Mouse (Mus musculus): ENCODE measurements around the gene Myh1.

Myh1 gene

GRCm38 (mm10) chr11:67199752-67200151 lies at the start of gene Myh1:
Gene Myh1, plus strand, starts transcription at chr11:67200052.
- no peak for DNase-seq (ENCODE audit: low read depth, low spot score)

DNA sequence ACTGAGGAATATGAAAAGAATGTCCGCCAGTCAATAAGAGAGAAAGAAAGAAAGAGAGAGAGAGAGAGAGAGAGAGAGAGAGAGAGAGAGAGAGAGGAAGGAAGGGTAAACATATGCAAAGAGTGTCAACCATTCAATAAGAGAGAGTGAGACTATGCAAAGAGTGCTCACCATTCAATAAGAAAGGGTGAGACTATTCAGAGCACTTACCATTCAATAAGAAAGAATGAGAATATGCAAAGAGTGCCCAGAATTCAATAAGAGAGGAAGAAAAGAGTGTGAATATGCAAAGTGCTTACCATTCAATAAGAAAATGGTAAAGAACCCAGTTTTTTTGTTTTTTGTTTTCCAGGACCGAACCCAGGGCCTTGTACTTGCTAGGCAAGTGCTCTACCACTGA lies 49.6 kb upstream of the Myh1 start:
- no peak for DNase-seq (ENCODE audit: low read depth, low spot score)

GRCm38 (mm10) chr11:67151159-67151558 lies 48.7 kb upstream of the Myh1 start:
- DNase-seq (ENCODE audit: low read depth, low spot score): no peak

DNA sequence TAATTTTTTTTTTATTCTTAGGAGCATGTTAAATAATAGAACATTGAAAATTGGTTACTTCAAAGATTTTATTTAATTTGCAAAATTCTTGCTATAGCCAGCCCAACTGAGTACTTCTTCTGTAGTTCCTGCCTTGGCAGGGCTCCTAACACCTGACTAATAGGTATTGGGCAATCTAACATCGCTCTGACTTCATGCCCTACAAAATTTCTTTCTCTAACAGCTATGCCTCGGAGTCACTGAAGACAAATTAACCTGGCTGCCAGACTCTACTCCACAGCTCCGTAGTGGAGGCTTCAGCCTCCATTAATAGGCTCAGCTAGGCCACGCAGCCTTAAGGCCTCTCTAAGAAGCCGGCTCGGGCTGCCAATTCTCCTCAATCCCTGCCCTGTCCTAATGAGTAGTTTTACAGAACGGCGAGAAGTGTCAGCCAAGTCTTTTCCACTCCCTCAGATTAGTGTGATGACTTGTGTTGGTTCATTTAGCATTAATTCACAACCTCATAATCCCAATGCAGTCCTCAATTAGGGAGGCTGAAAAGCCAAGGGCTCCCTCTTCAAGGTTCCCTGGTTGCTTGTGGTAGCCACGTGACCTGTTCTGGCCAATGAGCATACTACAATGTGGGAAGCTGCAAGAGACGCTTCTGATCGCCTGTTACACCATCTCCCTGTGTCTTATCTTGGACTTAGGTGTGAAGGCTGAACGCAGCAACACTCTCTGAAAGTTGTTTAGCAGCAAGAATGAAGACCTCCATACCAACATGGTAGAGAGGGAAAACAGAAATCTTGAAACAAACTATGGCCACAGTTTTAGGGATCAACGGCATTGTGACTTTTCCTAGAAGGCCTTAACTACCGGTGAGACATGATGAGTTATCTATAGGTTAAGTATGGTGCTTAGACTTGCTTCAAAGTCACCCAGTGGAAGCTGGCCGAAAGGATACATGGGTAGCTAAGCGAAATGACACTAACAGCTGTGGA lies 47.9 kb upstream of the Myh1 start:
- no peak for DNase-seq (ENCODE audit: low read depth, low spot score)

GRCm38 (mm10) chr11:67153123-67153522 lies 46.7 kb upstream of the Myh1 start:
- no peak for DNase-seq (ENCODE audit: low read depth, low spot score)

DNA sequence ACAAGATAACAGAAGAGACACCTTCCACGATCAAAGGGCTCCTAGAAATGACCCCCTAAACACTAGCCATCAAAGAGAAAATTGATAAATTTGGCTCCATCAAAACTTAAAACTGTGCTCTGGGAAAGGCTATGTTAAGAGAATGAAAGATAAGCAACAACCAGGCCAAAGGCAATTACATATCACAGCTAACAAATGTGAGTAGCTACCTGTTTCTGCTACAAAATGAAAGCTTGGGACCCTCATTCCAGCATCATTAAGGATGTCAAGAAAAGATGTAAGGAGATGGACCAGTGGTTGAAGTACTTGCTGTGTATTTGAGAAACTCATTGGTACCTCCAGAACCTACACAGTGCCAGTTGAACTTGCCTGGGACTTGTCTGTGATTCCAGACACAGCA lies 46.0 kb upstream of the Myh1 start:
- DNase-seq (ENCODE audit: low read depth, low spot score): no peak

GRCm38 (mm10) chr11:67155650-67156049 lies 44.2 kb upstream of the Myh1 start:
- no peak for DNase-seq (ENCODE audit: low read depth, low spot score)

DNA sequence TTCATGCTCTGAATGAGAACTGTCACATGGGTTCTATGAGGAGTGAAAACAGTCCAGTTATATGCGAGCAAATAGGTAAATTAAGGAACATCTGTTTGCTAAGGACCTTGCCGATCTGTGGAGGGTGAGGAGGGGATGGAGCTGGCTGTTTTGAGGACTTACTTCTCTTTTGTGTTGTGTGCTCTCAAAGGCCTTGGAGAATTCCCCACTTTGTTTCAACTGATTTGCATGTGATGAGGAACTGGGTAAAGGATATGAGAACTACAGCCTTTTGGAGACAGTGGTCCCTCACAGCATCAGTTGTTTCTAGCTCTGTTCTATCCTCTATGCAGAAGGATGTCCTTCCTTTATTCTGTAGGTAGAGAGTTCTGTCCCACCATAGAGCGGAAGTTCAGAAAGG lies 39.7 kb upstream of the Myh1 start:
- no peak for DNase-seq (ENCODE audit: low read depth, low spot score)

GRCm38 (mm10) chr11:67163701-67164100 lies 36.2 kb upstream of the Myh1 start:
- no peak for DNase-seq (ENCODE audit: low read depth, low spot score)

GRCm38 (mm10) chr11:67164851-67165250 lies 35.0 kb upstream of the Myh1 start:
- no peak for DNase-seq (ENCODE audit: low read depth, low spot score)

DNA sequence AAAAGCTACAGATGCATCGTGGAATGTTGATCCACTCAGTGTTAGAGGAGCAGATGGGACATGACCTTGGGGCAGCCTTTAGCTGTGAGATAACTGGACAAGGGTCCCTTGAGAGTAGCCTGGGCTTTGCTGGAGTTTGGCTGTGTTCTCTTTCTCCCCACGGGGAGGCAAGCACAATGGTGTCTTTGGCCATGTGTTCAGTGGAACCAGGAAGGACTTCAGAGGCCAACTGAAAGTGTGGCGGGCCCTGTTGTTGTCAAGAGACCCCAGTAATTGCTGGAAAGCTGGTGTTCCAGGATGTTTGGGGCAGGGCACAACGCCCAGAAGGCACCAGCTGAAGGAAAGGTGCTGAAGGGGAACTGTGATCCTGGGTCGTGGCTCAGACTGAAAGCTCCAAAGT lies 30.6 kb upstream of the Myh1 start:
- no peak for DNase-seq (ENCODE audit: low read depth, low spot score)

- DNase-seq (ENCODE audit: low read depth, low spot score): no peak
Measured at GRCm38 (mm10) chr11:67170727-67171126, 29.1 kb upstream of the Myh1 start, which contains the start of gene Myh2. Gene Myh2, plus strand, starts transcription at chr11:67171027.

DNA sequence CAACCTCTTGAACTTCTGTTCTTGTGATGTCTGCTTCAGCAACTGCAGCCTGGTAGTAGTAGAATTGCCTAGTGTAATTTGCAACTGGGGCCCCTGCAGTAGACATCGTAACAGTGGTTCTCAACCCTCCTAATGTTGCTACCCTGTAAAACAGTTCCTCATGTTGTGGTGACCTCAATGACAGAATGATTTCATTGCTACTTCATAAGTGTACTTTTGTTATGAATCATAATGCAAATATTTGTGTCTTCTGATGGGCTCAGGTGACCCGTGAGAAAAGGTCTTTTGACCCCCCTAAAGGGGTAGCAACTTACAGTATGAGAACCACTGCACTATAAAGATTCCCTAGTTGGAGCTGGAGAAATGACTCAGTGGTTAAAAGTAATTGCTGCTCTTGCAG lies 27.4 kb upstream of the Myh1 start:
- DNase-seq (ENCODE audit: low read depth, low spot score): no peak

- no peak for DNase-seq (ENCODE audit: low read depth, low spot score)
Measured at GRCm38 (mm10) chr11:67176376-67176775, 23.5 kb upstream of the Myh1 start.

DNA sequence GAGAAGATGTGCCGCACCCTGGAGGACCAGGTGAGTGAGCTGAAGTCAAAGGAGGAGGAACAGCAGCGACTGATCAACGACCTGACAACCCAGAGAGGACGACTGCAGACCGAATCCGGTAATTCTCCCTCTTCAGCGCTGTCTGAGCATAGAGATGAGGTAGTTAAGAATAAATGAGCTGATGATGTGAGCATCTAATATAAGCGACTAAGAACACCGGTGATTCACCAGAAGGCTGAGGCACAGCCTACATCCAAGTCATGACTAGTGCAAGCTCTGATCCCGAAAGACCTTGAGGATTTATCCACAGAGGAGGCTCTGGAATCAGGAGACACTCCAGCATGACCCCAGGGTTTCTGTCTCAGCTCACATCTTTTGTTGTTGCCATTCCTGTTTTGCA lies 9.5 kb upstream of the Myh1 start:
- no peak for DNase-seq (ENCODE audit: low read depth, low spot score)

DNA sequence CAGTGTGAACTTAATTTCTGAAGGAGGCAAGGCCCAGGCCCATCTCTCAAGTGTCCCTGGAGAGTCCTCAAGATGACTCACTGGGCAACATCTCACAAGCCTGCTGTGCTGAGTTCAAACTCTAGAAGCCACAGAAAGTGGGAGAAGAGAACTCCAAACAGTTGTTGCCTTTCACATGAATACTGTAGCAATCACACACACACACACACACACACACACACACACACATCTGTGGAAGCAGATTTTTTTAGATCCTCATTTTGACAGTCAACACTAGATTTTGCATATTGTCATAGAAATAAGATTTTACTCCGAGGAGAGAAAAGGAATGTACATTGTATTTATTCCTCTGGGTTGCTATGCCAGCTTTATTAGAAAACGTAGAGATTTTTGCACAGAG lies 9.0 kb upstream of the Myh1 start:
- DNase-seq (ENCODE audit: low read depth, low spot score): no peak

DNA sequence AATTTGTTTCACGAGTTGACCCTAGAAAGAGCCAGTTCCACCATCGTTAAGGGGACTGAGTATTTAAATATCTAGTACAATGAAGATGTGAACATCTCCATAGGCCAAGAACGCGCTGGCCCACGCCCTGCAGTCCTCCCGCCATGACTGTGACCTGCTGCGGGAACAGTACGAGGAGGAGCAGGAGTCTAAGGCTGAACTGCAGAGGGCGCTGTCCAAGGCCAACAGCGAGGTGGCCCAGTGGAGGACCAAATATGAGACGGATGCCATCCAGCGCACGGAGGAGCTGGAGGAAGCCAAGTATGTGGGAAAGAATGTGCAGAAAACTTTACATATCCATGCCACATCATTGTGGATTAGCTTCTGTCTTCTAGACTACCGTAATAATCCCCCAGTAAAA lies 8.4 kb upstream of the Myh1 start:
- DNase-seq (ENCODE audit: low read depth, low spot score): no peak

GRCm38 (mm10) chr11:67199321-67199720 lies 531 bp upstream of the Myh1 start:
- no peak for DNase-seq (ENCODE audit: low read depth, low spot score)

DNA sequence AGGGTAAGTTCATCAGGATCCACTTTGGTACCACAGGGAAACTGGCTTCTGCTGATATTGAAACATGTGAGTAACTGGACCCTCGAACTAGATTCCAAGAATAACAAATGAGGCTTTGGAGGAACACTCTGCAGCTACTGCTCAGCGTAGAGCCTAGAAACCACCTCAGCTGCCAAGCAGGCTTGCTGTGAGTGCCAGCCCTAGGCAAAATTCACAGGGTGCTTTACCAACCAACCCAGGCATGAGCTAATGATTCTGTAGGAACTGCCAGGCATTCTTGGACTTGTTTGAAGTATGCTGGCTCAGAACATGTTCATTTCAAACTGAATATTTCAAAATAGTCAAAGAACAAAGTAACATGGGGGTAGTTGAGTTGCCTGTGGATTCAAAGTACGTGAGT lies 4.9 kb downstream of the Myh1 start:
- DNase-seq (ENCODE audit: low read depth, low spot score): no peak

- DNase-seq (ENCODE audit: low read depth, low spot score): no peak
Measured at GRCm38 (mm10) chr11:67221803-67222202, 22.0 kb downstream of the Myh1 start.

DNA sequence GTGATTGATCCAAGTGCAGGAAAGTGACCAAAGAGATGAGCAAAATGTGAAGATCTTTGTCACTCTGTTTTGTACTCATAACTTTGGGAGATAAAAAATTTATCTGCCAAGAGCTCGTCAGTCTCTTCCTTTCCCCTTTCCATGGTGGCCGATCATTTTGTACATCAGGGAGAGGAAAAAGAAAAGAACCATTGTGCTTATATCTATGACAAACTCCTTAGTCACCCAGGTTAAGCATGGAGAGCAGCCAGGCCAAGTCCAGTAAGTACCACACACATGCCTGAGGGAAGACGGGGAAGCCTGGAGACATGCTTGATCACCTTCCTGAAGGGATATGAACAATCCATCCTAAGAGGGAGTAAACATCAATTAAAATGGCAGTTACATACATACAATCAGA lies 24.6 kb downstream of the Myh1 start:
- DNase-seq (ENCODE audit: low read depth, low spot score): no peak

- DNase-seq (ENCODE audit: low read depth, low spot score): no peak
Measured at GRCm38 (mm10) chr11:67228731-67229130, 28.9 kb downstream of the Myh1 start.

- DNase-seq (ENCODE audit: low read depth, low spot score): no peak
Measured at GRCm38 (mm10) chr11:67229166-67229565, 29.3 kb downstream of the Myh1 start.

Measured in embryo, embryonic 11.5 days (tissue).